Mouse (Mus musculus): ENCODE results near the gene Epas1.

The Epas1 gene

DNA sequence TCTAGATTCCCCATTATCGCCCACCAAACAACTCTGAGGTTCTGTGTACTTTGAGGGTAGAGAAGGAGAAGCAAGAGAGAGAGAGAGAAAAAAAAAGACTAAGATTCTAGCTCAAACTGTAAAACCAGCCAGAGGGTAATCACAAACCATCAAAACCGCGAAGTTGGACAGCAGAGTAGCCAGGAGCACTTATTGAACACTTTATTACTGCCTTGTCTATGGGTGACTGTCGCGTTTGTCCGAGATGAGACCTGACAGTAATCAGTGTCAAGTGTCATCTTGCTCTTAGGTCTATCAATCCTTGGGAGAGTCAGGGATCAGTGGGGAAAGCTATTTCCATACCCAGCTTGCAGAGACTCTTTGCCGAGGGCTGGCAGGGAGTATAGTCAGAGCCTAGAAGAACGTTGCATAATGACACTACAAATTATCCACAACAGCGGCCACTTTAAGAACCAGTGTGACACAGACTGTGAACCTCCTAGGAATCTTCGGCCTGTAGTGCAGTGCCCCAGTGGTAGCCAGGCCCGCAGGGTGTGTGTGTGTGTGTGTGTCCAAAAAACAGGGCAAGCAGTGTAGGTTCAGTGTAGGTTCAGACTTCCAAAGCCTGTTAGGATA is 2.2 kb downstream of the Epas1 start:
- DNase-seq (ENCODE audit: low read depth, low spot score), result no peak

DNA sequence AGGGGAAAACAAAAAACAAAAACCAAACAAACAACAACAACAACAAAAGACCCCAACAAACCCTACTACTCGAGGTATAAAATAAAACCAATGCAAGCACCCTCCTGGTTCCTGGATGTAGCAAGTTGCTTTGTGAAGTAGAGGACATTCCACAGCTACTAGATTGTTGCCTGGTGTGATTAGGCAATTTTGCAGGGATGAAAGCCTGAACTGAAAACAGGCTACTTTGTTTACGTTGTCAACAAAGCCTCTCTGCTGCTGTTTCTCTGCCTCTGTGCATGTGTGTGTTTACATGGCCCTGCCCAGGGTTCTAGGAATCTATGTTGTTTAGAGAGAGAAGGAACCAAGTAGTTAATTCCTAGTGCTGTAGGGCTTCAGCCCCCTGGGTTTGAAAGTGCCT is 4.1 kb downstream of the Epas1 start:
- no peak for DNase-seq (ENCODE audit: low read depth, low spot score)

DNA sequence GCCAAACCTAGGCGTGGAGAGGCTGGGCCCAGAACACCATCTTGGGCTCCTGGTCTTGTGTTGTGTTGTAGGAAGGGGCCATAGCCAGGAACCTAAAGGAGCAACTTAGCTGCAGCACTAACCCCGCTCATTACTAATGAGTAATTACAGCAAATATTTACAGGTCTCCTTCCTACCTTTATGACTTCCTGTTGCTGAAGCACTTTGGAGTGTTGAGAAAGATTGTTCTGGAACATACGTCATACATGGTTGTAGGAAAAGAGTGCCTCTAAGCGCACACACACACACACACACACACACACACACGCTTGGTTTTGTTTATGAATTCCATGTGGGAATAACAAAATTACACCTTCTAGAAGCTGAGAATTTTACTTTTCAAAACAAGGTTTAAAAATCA is 8.4 kb downstream of the Epas1 start:
- DNase-seq (ENCODE audit: low read depth, low spot score), result no peak

DNA sequence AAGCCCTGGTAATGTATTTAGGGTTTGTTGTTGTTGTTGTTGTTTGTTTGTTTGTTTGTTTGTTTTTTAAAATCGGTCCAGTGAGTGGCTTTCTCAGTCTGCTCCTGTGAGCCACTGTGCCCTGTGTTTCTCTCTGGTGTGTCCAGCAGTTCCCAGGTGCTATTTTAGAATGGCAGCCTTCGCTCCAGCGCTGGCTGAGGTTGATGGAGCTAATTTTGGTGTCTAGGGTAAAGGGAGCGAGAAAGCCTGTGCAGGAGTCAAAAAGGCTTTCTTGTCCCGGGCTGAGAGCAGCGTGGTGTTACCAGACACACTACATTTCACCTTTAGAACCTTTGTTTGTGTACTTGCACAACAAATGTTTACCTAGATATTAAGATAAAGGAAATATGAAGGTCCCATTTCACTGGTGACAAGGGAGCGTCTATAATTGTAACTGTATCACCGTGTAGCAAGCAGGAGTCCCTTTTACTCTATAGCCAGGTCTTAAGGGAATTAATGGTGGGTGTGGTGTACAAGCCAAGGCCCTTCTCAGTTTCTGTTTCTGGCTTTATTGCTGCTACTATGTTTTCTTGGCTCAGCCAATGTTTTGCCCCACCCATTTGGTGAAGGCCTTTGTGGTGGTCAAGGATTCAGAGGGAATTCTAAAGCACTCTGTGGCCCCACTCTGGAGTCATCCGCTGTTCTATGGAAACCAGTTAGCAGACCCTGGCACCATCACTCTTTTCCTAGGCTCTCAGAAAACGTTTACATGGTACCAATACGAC is 9.2 kb downstream of the Epas1 start:
- no peak for DNase-seq (ENCODE audit: low read depth, low spot score)

DNA sequence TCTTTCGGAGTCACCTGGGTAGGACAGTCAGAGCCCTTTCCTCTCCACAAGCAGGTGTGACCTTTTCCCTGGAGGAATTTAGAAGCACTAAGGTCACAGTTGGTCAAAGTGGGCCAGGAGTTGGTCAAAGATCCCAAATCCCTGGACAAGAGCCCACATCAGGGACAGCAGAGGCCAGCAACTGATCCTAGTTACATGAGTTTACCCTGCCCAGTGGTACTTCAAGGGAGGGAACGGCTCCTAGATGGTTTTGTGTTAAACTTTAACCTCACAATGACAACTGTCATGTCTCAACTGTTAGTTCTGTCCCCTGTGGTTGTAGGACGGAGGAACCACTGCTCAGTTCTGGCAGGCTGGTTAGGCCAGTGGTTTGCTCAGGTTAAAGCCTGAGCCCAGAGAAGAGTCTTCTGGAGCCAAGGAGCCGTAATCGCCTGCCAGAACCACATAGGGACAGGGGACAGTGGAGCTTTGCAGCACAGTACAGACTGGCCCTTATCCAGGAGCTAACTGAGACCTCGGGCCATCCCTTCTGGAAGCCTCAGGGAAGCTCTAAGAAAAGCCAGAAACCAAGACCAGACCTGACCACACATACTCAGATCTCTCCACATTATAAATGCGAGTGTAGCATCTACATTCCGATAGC is 12.4 kb downstream of the Epas1 start:
- no peak for DNase-seq (ENCODE audit: low read depth, low spot score)

DNA sequence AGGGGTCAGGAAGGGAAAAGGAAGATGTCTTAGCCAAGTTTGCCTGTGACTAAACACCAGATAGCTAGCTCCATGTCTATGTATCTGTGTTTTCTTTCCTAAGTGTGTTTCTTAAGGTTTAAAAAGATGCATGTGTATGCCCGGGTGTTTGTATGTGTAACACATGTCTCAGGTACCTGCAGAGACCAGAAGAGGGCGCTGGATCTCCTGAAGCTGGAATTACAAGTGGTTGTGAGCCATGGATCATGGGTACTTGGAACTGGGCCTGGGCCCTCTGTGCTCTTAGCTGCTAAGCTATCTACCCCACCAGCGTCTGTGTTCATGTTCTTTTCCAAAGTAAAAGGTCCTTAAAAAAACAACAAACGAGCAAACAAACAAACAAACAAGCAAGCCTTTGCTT is 12.9 kb downstream of the Epas1 start:
- DNase-seq (ENCODE audit: low read depth, low spot score), result peak; percentile 4

GRCm38 (mm10) chr17:86768596-86768995 is 15.1 kb downstream of the Epas1 start:
- DNase-seq (ENCODE audit: low read depth, low spot score), result no peak

DNA sequence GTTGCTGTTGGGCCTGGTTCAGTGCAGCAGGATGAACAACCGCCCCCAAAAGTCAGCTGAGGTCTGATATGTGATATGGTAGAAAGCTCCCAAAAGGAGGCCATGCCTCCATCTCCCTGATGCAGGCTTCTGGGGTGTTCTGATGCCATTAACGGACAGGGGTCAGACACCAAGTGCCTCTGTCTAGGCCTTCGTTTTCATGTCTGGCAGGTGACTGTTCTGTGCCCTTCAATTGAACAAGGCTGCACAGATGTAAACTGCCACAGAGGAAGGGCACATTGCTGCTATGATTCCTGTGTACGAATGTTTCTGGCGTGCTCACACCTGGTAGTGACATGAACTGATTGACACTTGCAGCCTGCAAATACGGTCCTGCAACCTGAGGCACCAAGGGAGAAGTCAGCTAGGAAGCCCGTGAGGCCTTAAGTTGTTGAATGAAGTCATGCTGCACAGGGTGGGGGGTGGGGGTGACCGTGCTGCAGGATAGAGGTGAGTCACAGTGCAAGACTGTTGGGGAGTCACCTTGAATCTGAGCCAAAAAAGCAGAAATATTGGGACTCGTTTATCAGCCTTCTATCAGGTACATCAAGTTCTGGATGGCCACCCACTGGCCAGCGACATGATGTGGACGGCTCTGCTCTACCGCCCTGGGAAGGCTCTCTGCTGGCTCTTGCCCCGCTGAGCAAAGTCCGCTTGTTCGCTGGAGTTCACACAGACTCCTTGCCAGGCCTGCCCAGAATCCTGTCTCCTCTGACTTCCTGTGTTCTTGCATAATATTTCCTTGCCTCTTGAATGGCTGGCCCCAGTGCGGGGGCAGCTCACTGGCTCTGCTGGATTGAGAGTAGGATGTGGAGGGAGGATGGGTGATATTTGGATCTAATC is 16.1 kb downstream of the Epas1 start:
- no peak for DNase-seq (ENCODE audit: low read depth, low spot score)

- no peak for DNase-seq (ENCODE audit: low read depth, low spot score)
Measured at GRCm38 (mm10) chr17:86770848-86771247, 17.3 kb downstream of the Epas1 start.

DNA sequence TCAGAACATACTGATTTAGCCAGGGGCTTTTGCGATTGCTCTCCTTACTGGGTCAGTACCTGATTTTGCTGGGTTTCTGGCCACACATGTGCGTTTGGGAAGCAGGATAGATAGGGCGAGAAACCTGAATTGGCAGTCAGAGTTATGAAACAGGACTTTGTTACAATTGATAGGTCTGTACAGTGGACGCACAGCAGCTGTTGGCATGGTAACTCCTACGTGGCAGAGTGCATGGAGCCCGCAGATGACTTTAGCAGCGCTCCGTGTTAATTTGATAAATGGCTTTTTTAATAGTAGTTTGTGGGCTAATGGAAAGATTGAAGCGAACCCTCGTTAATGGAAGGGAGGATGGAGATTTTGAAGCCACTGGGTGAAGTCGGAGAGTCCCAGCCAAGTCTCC is 18.5 kb downstream of the Epas1 start:
- DNase-seq (ENCODE audit: low read depth, low spot score), result no peak

DNA sequence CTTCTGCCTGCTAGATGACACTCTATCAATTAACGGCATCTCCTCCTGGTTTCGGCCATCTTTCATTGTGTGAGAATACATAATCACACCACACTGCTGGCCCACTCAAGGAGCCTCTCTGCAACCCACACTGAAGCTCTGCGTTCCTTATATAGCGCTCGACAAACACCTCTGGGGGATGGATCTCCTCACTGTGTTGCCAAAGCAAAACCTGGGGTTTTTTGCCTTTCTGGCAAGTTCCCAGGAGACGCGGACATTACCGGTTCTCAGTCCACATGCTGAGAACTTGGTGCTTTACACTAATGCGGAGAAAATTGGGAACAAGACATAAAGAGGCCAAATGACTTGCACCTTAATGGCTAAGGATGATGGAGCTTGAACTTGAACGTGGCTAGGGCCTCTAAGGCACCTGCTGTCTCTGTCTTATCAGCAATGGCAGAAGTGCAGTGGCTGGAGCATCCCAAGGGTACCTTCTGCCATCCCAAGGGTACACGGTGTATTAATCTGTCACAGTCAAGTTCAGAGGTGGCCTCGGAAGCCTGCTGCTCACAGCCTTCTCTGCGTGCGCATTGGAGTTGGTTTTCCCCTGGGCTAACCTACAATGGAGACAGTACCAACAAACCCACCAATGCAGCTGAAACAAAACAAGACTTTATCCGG is 19.6 kb downstream of the Epas1 start:
- no peak for DNase-seq (ENCODE audit: low read depth, low spot score)

DNA sequence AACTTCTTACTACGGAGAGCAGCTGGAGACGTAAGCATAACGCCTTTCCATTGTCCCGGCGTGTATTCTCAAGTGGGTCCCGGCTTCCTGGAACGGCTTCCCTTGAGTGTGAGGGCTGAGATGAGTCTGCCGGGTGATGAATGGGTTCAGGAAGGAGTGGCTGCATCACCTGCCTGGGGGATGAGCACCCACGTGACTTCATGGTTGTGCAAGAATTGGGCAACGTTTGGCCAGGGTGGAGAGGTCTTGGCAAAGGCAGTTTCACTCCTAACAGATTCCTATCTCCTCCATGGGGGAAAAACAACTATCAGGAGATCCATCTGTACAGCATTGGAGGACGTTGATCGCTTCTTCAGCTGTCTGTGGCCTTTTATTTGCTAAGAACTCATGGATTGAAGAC is 23.0 kb downstream of the Epas1 start:
- no peak for DNase-seq (ENCODE audit: low read depth, low spot score)

DNA sequence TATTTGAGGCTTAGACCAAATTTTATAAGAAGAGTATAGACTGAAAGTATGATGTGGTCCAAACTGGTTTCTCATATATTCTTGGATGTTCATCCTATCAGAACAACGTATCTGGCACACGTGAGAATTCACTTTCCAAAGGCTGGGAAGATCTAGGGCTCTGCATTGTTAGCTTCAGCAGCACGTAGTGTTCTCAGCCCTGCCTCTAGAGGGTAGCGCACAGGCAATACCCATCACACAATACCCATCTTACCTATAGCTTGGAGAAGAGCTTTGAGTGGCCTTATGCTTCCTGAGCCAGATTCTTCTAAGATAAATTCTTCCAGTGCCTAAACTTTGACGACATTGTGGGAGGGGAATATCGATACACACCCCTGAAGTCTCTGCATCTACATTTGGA is 24.6 kb downstream of the Epas1 start:
- DNase-seq (ENCODE audit: low read depth, low spot score), result peak; percentile 13

GRCm38 (mm10) chr17:86779191-86780130 is 26.0 kb downstream of the Epas1 start:
- DNase-seq (ENCODE audit: low read depth, low spot score), result peak; percentile 5

GRCm38 (mm10) chr17:86780708-86781318 is 27.3 kb downstream of the Epas1 start:
- no peak for DNase-seq (ENCODE audit: low read depth, low spot score)

DNA sequence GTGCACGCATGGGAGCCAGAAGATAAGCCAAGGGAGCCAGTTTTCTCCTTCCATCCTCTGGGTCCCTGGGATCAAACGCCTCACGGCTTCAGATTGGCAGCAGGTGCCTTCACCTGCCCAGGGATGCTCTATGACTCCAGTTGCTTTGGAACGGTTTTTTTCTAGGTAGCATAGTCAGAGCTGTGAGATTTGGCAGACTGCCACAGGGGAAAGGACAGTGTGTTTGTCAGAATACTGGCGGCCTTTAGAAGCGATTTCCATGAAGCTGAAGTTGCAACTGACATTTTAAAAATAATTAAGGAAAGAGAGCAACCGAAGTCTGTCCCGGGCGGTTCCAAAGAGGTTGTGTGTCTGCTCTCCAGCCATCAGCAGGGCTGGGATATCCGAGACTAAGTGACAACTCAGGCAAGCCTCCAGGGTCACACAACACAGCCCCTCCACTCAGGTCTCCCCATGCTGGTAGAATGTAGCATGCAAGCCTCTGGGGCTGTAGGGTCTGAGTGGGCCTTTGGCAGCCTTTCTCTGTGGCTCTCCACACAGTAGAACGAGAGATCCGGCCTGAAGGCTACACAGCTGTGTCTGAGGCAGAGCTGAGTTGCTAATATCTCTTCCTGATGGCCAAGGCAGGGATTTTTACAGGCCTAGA is 28.4 kb downstream of the Epas1 start:
- no peak for DNase-seq (ENCODE audit: low read depth, low spot score)

- DNase-seq (ENCODE audit: low read depth, low spot score), result no peak
Measured at GRCm38 (mm10) chr17:86784405-86784977, 31.0 kb downstream of the Epas1 start.

DNA sequence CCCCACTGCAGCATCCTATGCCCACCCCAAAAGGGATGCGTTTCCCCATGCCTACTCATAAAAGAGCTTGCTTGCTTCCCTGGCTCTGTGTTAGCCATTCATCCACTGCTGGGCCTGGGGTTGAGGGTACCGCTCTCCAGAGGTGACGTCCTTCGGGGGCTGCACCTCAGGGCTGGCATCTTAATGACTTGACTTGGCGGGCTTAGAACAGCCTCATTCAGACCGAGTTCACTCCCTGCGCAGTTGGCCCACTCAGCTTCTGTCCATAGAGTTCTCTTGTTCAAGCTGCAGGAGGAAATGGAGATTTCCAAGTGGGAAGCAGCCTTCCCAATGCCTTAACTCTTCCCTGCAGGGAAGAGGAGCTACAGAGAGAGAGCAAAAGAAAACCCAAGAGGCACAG is 32.1 kb downstream of the Epas1 start:
- no peak for DNase-seq (ENCODE audit: low read depth, low spot score)

DNA sequence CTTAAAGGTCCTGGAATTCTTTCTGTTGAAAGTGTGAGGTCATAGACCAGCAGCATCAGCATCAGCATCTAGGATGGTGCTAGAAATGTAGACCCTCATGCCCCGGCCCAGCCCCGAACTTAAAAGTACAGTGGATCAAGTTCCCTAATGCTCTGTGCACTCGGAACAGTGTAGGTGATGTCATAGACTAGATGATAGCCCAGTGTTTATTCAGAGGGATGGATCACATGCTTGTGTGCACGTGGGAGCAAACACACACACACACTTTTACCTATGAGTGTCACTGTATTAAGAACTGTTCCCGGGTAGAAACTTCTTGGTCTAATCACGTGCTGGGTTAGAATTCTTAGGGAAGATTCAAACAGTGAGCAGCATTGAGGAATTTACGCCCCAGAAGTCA is 33.0 kb downstream of the Epas1 start:
- DNase-seq (ENCODE audit: low read depth, low spot score), result no peak
